In genomic region chr3:85693013-85693412, GRCm38 (mm10) we compare ENCODE assay signal across 19 mouse cellular contexts.
"Had no signal": no experiment of that assay in that cellular context is flagged by ENCODE, and none has a peak within 500 bp of the region (broad histone marks: within the 10 kb centered on the region; RNA-seq: fewer than 3 reads in every experiment).

No protein-coding gene starts in this region.

- H3K9ac ChIP-seq: limb, embryonic 12.5 days; limb, embryonic 15.5 days; liver, embryonic 14.5 days; liver, postnatal 0 days; lung, embryonic 14.5 days; midbrain, embryonic 12.5 days; midbrain, embryonic 15.5 days; neural tube, embryonic 13.5 days had no signal

- H3K4me3 ChIP-seq: limb, embryonic 12.5 days; limb, embryonic 15.5 days; midbrain, embryonic 12.5 days; midbrain, embryonic 15.5 days; myocyte; neural tube, embryonic 13.5 days had no signal

- DNase-seq: kidney, adult 9 months; kidney, postnatal 14 days; kidney, postnatal 4 days; left cerebral cortex, postnatal 4 days; liver, postnatal 0 days; lung, embryonic 14.5 days; retina, postnatal 1 day; thymus, adult 18-20 months; thymus, postnatal 36 days had no signal

- H3K4me2 ChIP-seq: limb, embryonic 12.5 days; limb, embryonic 15.5 days; liver, embryonic 11.5 days; lung, embryonic 14.5 days; midbrain, embryonic 12.5 days; midbrain, embryonic 15.5 days; neural tube, embryonic 13.5 days had no signal

- H3K4me1 ChIP-seq: limb, embryonic 12.5 days; limb, embryonic 15.5 days; midbrain, embryonic 12.5 days; neural tube, embryonic 13.5 days had no signal

- H3K9me3 ChIP-seq: limb, embryonic 12.5 days; limb, embryonic 15.5 days; midbrain, embryonic 12.5 days; midbrain, embryonic 15.5 days; neural tube, embryonic 13.5 days had no signal

- H3K27ac ChIP-seq: limb, embryonic 12.5 days; limb, embryonic 15.5 days; liver, embryonic 14.5 days; macrophage; midbrain, embryonic 12.5 days; midbrain, embryonic 15.5 days; neural tube, embryonic 13.5 days had no signal

- H3K27me3 ChIP-seq: midbrain, embryonic 12.5 days; midbrain, embryonic 15.5 days; neural tube, embryonic 13.5 days had no signal

- ATAC-seq: liver, postnatal 0 days; lung, postnatal 0 days; midbrain, embryonic 15.5 days had no signal

- H3K36me3 ChIP-seq: limb, embryonic 12.5 days; limb, embryonic 15.5 days; midbrain, embryonic 12.5 days; midbrain, embryonic 15.5 days; neural tube, embryonic 13.5 days had no signal
